Mouse (Mus musculus) testis, postnatal 14 days (tissue): Measurements from ENCODE around the gene Kctd6.
"Not testable (repeated sequence)": the region's sequence is repeated elsewhere in the genome, so short reads cannot be mapped to it uniquely, and the experiment has no call there.

Experiments used
- DNase-seq: peaks from one replicate; pipeline ENCODE4 v3.0.0; 2021; ENCODE audit warnings: low spot score

Gene Kctd6

DNA sequence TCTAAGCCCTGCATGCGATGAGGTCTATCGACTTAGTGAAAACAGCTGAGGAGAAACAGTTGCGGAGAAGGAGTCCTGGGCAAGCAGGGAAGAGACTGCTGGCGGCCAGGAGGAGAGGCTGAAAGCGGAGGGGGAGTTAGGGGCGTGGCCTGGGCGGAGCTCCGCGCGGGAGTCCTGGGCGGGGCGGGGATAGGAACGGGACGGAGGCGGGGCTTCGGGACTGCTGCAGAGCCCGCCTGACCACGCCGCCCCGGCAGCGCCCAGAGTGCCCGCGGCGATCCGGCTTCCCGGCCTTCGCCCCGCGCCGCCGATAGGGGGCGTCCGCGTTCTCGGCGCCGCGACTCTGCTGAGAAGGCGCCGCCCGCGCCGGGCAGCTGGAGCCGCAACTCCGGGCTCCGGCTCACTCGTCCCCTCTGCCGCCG lies at the start of gene Kctd6:
TSS of gene Kctd6 (plus strand) at position 338 of the 422 bp plus-strand sequence.
- DNase-seq, result peak; percentile 98

GRCm38 (mm10) chr14:8164463-8164862 lies 49.5 kb upstream of the Kctd6 start:
- peak; percentile 61 for DNase-seq

- DNase-seq, result peak; percentile 100
These were observed 41.2 kb upstream of the Kctd6 start, which contains the start of gene Pdhb for GRCm38 (mm10) chr14:8172507-8173410. Gene Pdhb (minus strand): TSS chr14:8173025.

DNA sequence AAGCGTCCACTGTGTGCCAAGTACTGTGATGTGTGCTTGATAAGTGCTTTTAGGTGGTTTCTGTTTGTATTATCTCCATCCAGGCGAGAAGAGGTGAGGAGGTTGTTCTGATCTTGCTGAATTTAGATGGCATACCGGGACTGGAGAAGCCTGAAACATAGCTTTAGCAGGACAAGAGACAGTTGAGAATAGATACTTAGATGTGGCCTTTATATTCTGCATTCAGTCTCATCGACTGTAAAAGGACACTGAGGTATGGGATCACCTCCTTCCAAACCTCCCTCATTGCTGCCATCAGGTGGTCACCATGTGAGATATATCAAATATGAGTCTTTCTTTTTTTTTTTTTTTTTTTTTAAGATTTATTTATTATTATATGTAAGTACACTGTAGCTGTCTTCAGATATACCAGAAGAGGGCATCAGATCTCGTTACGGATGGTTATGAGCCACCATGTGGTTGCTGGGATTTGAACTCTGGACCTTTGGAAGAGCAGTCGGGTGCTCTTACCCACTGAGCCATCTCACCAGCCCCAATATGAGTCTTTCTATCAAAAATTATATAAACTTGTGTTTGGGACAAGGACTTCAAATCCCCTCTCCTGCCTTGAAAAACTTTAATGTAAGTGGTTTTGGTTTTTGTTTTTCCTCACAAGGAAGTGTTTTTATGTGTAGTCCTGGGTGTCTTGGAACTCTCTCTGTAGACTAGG lies 40.2 kb upstream of the Kctd6 start:
- not testable (repeated sequence) for DNase-seq

DNA sequence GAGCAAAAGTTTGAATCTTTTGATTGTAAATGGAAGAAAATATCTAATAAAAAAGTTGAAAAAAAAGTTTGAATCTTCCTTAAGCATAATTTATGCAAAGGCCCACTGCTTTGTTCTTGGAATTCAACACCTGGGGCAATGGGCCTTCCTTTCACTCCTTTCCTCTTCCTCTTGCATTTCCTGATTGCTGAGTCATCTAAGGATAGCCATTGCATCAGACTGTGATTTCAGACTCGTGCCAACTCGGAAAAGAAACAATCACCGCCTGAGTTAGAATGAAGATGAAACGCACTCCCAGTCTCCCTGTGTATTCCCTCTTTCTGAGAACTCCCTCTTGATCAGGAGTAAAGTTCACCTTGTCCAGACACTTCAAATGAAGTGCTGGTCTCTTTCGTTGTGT lies 39.3 kb upstream of the Kctd6 start:
- no peak for DNase-seq

GRCm38 (mm10) chr14:8176251-8176650 lies 37.7 kb upstream of the Kctd6 start:
- DNase-seq, result no peak

DNA sequence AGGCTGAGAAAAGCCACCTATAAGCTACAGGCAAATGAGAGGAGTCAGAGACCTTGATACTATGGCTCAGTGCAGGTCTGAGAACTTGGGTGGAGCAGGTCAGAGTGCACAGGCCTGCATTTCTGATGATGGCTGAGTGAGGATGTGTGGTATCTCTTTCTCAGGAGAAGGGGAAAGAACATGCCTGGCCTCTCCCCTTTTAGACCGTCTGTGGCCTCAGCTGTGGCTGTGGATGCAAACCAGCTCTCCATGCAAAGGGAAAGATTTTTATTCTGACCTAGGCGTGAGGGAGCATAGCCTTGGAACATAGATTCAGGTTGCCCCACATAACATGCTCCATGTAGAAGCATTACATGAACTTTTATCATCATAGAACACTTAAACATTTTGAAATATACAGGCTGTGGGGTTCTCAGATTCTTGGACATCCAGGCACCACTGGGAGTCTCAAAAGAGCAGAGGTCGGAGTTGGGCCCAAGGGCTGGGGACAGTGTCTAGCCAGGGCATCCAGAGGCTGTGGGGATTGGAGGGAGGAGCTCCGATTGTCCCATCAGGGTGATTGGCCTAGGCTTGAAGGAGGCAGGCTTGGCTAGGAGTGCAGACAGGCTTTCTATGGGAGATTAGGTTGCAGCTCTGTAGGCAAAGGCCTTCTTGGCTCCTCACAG lies 33.4 kb upstream of the Kctd6 start:
- DNase-seq, result no peak

DNA sequence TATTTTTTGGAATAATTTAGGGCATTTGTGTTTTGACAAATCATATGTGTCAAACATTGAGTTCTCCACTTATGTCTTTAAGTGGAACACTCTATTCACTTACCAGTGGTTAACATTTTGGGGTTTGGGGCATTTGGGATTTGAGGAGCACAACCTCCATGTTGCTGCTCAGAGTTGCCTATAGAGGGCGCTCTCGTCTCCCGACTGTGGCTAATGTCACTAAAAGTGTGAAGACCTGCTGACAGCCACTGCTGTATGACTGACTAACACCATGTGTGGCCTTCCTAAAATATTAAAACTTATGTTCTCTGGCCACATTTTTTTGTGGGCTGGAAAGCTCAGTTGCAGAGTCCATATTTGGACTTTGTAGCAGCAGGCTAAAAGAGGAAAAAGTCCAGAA lies 30.6 kb upstream of the Kctd6 start:
- DNase-seq, result no peak

GRCm38 (mm10) chr14:8186278-8187045 lies 27.5 kb upstream of the Kctd6 start:
- DNase-seq, result peak; percentile 66

DNA sequence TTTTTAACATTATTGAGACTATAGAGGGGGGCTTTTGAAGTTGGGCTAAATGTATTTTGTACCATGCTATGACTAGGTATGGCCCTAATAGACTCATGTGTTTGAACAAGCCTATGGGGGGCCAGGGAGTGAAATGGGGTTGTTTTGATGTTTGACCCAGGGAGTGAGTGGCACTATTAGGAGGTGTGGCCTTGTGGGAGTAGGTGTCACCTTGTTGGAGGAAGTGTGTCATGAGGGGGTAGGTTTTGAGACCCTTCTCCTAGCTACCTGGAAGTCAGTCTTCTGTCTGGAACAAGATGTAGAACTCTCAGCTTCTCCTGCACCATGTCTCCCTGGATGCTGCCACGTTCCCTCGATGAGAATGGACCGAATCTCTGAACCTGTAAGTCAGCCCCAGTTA lies 23.4 kb upstream of the Kctd6 start:
- no peak for DNase-seq

- DNase-seq, result no peak
These were observed 22.5 kb upstream of the Kctd6 start for GRCm38 (mm10) chr14:8191331-8191965.

- no peak for DNase-seq
These were observed 21.2 kb upstream of the Kctd6 start for GRCm38 (mm10) chr14:8192727-8193126.

DNA sequence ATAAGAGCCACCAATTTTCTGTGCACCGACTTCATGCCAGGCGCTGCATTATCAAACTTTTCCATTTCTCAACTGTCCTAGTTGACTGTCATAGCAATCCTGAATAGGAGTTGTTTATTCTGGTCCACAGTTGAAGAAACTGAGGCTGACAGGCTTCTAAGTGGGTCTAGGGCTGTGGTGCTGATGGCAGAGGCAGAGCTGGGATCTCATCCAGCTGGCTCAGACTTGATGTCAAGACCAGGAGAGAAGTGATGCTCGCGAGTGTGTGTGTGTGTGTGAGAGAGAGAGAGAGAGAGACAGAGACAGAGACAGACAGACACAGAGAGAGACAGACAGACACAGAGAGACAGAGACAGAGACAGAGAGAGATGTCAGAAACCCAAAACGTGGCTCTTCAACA lies 13.2 kb upstream of the Kctd6 start:
- DNase-seq, result no peak

DNA sequence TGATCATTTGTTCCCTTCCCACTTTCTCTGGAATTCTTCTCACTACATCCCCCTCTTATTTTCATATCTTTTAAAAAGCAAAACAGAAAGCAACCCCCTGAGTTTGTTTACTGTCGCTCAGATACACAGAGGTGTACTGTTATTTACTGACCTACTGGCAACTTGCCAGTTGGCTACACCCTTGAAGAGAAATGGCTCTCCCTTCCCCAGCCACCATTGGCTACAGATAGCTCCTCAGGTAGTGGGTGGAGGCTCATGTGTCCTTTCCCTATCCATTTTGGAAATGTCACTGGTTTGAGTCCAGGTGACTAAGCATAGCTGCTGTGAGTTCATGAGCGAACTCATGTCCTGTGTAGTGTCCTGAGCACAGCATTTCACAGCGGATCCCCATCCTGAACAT lies 12.2 kb upstream of the Kctd6 start:
- no peak for DNase-seq

GRCm38 (mm10) chr14:8206179-8206910 lies 7.6 kb upstream of the Kctd6 start:
- DNase-seq, result no peak

GRCm38 (mm10) chr14:8207105-8207504 lies 6.8 kb upstream of the Kctd6 start:
- no peak for DNase-seq

- DNase-seq, result no peak
These were observed 6.4 kb upstream of the Kctd6 start for GRCm38 (mm10) chr14:8207543-8207942.

- no peak for DNase-seq
These were observed 5.1 kb upstream of the Kctd6 start for GRCm38 (mm10) chr14:8208876-8209275.

DNA sequence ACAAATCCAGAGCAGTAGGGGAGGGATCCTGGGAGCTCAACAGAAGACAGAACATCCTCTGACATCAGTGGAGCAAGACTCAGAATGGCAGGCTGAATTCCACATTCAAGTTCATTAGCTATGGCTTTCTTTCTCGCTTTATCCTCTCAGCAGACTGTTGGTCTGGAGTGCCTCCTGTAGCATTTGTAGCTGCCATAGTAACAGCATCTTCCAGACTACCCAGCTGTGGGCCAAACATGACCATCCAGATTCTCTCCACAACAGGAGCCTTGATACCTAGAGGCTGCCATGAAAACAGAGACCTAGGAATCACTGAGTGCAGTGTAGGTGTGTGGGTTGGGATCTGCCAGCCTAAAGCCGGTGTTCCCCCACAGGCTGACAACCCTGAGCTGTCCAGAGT lies 4.0 kb upstream of the Kctd6 start:
- no peak for DNase-seq

DNA sequence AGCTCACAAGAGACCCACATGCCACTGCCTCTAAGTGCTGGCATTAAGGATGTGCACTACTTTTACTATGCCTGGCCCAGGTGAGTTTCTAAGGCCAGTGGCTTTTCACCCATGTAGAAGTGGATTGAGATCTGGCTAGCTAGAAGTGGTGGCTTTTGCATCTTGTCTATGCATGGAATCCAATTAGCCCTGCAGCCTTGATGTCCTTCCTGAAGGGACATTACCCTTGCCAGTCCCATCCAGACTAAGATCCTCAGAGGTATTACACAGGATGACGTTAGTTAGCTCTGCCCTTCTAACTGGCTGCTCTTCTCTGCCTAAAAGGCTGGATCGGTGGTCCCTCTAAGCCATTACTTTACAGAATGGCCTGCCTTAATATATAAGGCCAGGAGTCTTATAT lies 944 bp upstream of the Kctd6 start:
- DNase-seq, result no peak
